Mouse (Mus musculus): ENCODE measurements around the gene Dlgap4. TPM values are rescaled to one million over a fixed set of nuclear protein-coding genes. Genes with fewer than 3 reads are reported as not detected.
"Not testable (repeated sequence)": the region's sequence is repeated elsewhere in the genome, so short reads cannot be mapped to it uniquely, and the experiment has no call there.

Dlgap4 gene
- polyA plus RNA-seq, 1 experiment from 2014 or later = 160 TPM

GRCm38 (mm10) chr2:156781281-156781680, 167.8 kb downstream of the Dlgap4 start:
- no peak; the same call in 1 of the 2 replicates for ATAC-seq (ENCODE audit: insufficient read depth, low FRiP score, low TSS enrichment)
- H3K9ac ChIP-seq (ENCODE audit: low read length) = no peak overlapping the region
- no peaks in the 10 kb centered on the region for H3K36me3 ChIP-seq (ENCODE audit: control insufficient read depth, insufficient read depth, low read length)
- no peak overlapping the region for H3K4me2 ChIP-seq (ENCODE audit: low read depth)
- DNase-seq (ENCODE audit: low spot score) = no peak
- H3K4me3 ChIP-seq (ENCODE audit: low read depth, low read length) = no peak overlapping the region
- H3K4me1 ChIP-seq (ENCODE audit: control insufficient read depth, insufficient read depth, low read length) = peaks cover 4% of the 10 kb centered on the region; the same call in 1 of the 2 replicates
- no peaks in the 10 kb centered on the region for H3K9me3 ChIP-seq (ENCODE audit: control insufficient read depth, low read length)
- no peak overlapping the region for H3K27ac ChIP-seq (ENCODE audit: low read depth, low read length)
- 76% methylated on average over 4 of the region's 4 CpGs for WGBS
- no peaks in the 10 kb centered on the region for H3K27me3 ChIP-seq (ENCODE audit: control insufficient read depth, insufficient read depth, low read length)

DNA sequence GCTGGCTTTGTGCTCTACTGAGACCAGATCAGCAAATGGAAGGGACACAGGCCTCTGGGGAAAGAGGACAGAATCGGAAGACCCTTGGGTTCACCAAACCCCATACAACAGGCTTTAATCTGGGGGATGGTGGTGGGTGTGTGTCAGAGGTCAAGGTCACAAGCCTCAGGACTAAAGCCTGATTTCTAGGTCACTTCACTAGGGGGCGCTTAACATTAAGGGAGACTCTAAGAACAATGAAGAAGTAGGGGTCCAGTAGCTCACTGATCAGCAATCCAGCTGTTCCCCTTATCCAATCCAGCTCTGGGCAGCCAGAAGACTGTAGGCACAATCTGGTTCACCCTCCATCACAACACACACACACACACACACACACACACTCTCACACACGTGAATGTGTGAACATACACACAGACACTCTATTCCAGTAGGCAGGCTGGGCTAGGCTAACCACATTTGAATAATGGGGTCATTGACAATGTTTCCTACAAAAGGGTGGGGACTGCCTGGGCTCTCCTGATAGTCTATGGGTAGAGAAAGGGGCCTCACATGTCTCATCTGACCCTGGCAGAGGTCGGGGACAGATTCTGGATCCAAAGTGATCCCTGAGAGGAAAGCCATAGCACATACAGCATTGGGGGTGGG, 168.5 kb downstream of the Dlgap4 start:
- Histone ChIP-seq H3K36me3 (ENCODE audit: control insufficient read depth, insufficient read depth, low read length) (no peaks in the 10 kb centered on the region), H3K4me2 (ENCODE audit: low read depth) (no peak overlapping the region), H3K9ac (ENCODE audit: low read length) (no peak overlapping the region), H3K27me3 (ENCODE audit: control insufficient read depth, insufficient read depth, low read length) (no peaks in the 10 kb centered on the region), H3K4me1 (ENCODE audit: control insufficient read depth, insufficient read depth, low read length) (peaks cover 4% of the 10 kb centered on the region; the same call in 1 of the 2 replicates), H3K9me3 (ENCODE audit: control insufficient read depth, low read length) (no peaks in the 10 kb centered on the region), H3K27ac (ENCODE audit: low read depth, low read length) (no peak overlapping the region), H3K4me3 (ENCODE audit: low read depth, low read length) (no peak overlapping the region)
- no peak for ATAC-seq (ENCODE audit: insufficient read depth, low FRiP score, low TSS enrichment)
- 73% methylated on average over 4 of the region's 4 CpGs for WGBS
- DNase-seq (ENCODE audit: low spot score) = no peak

- H3K36me3 ChIP-seq (ENCODE audit: control insufficient read depth, insufficient read depth, low read length) = no peaks in the 10 kb centered on the region
- no peak overlapping the region for H3K4me3 ChIP-seq (ENCODE audit: low read depth, low read length)
- H3K27ac ChIP-seq (ENCODE audit: low read depth, low read length) = no peak overlapping the region
- H3K9me3 ChIP-seq (ENCODE audit: control insufficient read depth, low read length) = no peaks in the 10 kb centered on the region
- 85% methylated on average over 10 of the region's 10 CpGs for WGBS
- ATAC-seq (ENCODE audit: insufficient read depth, low FRiP score, low TSS enrichment) (no peak), DNase-seq (ENCODE audit: low spot score) (no peak)
- H3K4me1 ChIP-seq (ENCODE audit: control insufficient read depth, insufficient read depth, low read length) = peaks cover 4% of the 10 kb centered on the region; the same call in 1 of the 2 replicates
- H3K9ac ChIP-seq (ENCODE audit: low read length) = no peak overlapping the region
- H3K27me3 ChIP-seq (ENCODE audit: control insufficient read depth, insufficient read depth, low read length) = no peaks in the 10 kb centered on the region
- no peak overlapping the region for H3K4me2 ChIP-seq (ENCODE audit: low read depth)
Observed at GRCm38 (mm10) chr2:156782481-156783348, 169.2 kb downstream of the Dlgap4 start.

DNA sequence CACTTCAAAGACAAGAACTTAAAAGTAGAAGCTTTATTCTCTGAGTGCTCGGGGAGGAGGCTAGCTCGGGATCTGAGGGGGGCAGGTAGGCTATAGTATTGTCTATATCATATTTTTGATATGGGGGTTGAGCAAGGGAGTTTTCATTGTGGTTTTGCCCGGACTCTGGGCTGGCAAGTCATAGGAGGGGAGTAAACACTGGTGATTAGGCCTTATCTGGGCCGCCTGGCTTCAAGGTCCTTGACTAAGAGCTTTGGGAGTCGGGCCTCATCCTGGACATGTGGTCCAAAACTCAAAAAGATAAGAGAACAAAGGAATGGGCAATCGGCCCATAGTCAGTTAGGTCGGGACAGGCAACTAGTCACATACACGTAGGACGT, 169.8 kb downstream of the Dlgap4 start:
- Histone ChIP-seq H3K4me1 (ENCODE audit: control insufficient read depth, insufficient read depth, low read length) (peaks cover 4% of the 10 kb centered on the region; the same call in 1 of the 2 replicates), H3K9me3 (ENCODE audit: control insufficient read depth, low read length) (no peaks in the 10 kb centered on the region), H3K36me3 (ENCODE audit: control insufficient read depth, insufficient read depth, low read length) (no peaks in the 10 kb centered on the region), H3K27ac (ENCODE audit: low read depth, low read length) (no peak overlapping the region), H3K4me3 (ENCODE audit: low read depth, low read length) (no peak overlapping the region), H3K27me3 (ENCODE audit: control insufficient read depth, insufficient read depth, low read length) (no peaks in the 10 kb centered on the region), H3K9ac (ENCODE audit: low read length) (no peak overlapping the region), H3K4me2 (ENCODE audit: low read depth) (no peak overlapping the region)
- no peak for ATAC-seq (ENCODE audit: insufficient read depth, low FRiP score, low TSS enrichment)
- no peak for DNase-seq (ENCODE audit: low spot score)
- 84% methylated on average over 9 of the region's 9 CpGs for WGBS

- no peak overlapping the region for H3K4me3 ChIP-seq (ENCODE audit: low read depth, low read length)
- 71% methylated on average over 7 of the region's 7 CpGs for WGBS
- no peak overlapping the region for H3K27ac ChIP-seq (ENCODE audit: low read depth, low read length)
- no peaks in the 10 kb centered on the region for H3K36me3 ChIP-seq (ENCODE audit: control insufficient read depth, insufficient read depth, low read length)
- no peaks in the 10 kb centered on the region for H3K27me3 ChIP-seq (ENCODE audit: control insufficient read depth, insufficient read depth, low read length)
- no peaks in the 10 kb centered on the region for H3K9me3 ChIP-seq (ENCODE audit: control insufficient read depth, low read length)
- ATAC-seq (ENCODE audit: insufficient read depth, low FRiP score, low TSS enrichment) (no peak), DNase-seq (ENCODE audit: low spot score) (no peak)
- H3K4me2 ChIP-seq (ENCODE audit: low read depth) = no peak overlapping the region
- H3K4me1 ChIP-seq (ENCODE audit: control insufficient read depth, insufficient read depth, low read length) = peaks cover 4% of the 10 kb centered on the region; the same call in 1 of the 2 replicates
- no peak overlapping the region for H3K9ac ChIP-seq (ENCODE audit: low read length)
Observed at GRCm38 (mm10) chr2:156784016-156784585, 170.6 kb downstream of the Dlgap4 start.

DNA sequence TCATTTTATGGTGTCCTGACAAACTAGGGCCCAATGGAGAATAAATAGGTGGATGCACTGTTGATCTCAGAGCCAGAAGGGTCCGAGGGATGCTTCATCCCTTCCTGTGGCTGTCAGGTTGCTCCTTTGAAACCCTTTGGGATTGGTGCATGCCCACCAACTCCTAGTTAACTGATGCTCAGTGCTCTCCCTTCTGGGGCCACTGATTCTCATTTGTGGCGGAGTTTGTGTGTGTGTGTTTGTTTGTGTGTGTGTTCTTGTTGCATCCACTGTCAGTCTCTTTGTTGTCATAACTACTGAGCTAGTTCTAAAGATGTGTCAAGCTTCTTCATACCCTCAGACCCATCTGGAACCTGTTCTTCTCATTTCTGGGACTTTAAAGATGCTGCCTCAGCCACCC, 171.4 kb downstream of the Dlgap4 start:
- Histone ChIP-seq H3K27ac (ENCODE audit: low read depth, low read length) (no peak overlapping the region), H3K4me3 (ENCODE audit: low read depth, low read length) (no peak overlapping the region), H3K4me1 (ENCODE audit: control insufficient read depth, insufficient read depth, low read length) (peaks cover 4% of the 10 kb centered on the region; the same call in 1 of the 2 replicates), H3K9ac (ENCODE audit: low read length) (no peak overlapping the region), H3K4me2 (ENCODE audit: low read depth) (no peak overlapping the region), H3K27me3 (ENCODE audit: control insufficient read depth, insufficient read depth, low read length) (no peaks in the 10 kb centered on the region), H3K36me3 (ENCODE audit: control insufficient read depth, insufficient read depth, low read length) (no peaks in the 10 kb centered on the region), H3K9me3 (ENCODE audit: control insufficient read depth, low read length) (no peaks in the 10 kb centered on the region)
- DNase-seq (ENCODE audit: low spot score) (no peak), ATAC-seq (ENCODE audit: insufficient read depth, low FRiP score, low TSS enrichment) (no peak)
- WGBS = 76% methylated on average over 2 of the region's 2 CpGs

DNA sequence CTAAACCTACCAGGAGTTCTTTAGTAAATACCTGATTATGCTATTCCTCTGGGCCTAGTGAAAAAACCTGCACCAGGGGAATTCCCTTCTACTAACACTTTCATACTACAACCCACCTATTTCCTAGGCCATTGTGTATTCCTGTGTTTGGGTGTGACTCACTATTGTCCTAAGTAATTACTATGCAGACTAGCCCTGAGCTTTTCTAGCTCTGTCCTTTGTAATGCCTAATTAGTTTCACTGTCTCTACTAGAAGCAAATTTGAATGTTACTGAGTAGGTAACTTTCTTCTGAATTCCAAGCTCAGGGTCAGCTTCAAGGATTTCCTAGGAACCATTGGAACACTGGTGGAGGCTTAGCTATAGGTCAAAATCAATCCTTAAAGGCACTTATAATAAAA, 172.9 kb downstream of the Dlgap4 start:
- H3K4me2 ChIP-seq (ENCODE audit: low read depth); H3K9ac ChIP-seq (ENCODE audit: low read length); H3K36me3 ChIP-seq (ENCODE audit: control insufficient read depth, insufficient read depth, low read length); H3K4me1 ChIP-seq (ENCODE audit: control insufficient read depth, insufficient read depth, low read length); H3K4me3 ChIP-seq (ENCODE audit: low read depth, low read length); H3K27ac ChIP-seq (ENCODE audit: low read depth, low read length); H3K27me3 ChIP-seq (ENCODE audit: control insufficient read depth, insufficient read depth, low read length); ATAC-seq (ENCODE audit: insufficient read depth, low FRiP score, low TSS enrichment); H3K9me3 ChIP-seq (ENCODE audit: control insufficient read depth, low read length); DNase-seq (ENCODE audit: low spot score): not testable (repeated sequence)

- WGBS = 89% methylated on average over 5 of the region's 5 CpGs
Observed at GRCm38 (mm10) chr2:156787090-156787775, 173.7 kb downstream of the Dlgap4 start.

More at GRCm38 (mm10) chr2:156787090-156787775, 173.7 kb downstream of the Dlgap4 start:
- ATAC-seq (ENCODE audit: insufficient read depth, low FRiP score, low TSS enrichment) = no peak
- Histone ChIP-seq H3K4me2 (ENCODE audit: low read depth) (no peak overlapping the region), H3K27me3 (ENCODE audit: control insufficient read depth, insufficient read depth, low read length) (no peaks in the 10 kb centered on the region), H3K4me1 (ENCODE audit: control insufficient read depth, insufficient read depth, low read length) (no peaks in the 10 kb centered on the region), H3K4me3 (ENCODE audit: low read depth, low read length) (no peak overlapping the region), H3K27ac (ENCODE audit: low read depth, low read length) (no peak overlapping the region), H3K9me3 (ENCODE audit: control insufficient read depth, low read length) (no peaks in the 10 kb centered on the region), H3K36me3 (ENCODE audit: control insufficient read depth, insufficient read depth, low read length) (no peaks in the 10 kb centered on the region), H3K9ac (ENCODE audit: low read length) (no peak overlapping the region)
- no peak for DNase-seq (ENCODE audit: low spot score)

All from neural tube, embryonic 11.5 days (tissue).